Mouse (Mus musculus) 3134 (cell line): ENCODE data around the gene D330045A20Rik.
"Not testable (repeated sequence)": the region's sequence is repeated elsewhere in the genome, so short reads cannot be mapped to it uniquely, and the experiment has no call there.

Experiments
- DNase-seq: peaks from one replicate; pipeline ENCODE4 v3.0.0-alpha.2; 2011; ENCODE audit warnings: low spot score; ENCODE audit not compliant: insufficient read length; ENCODE audit errors: extremely low read depth

Gene D330045A20Rik

GRCm38 (mm10) chrX:139570054-139570453 lies 89.9 kb downstream of the D330045A20Rik start:
- DNase-seq: no peak

- DNase-seq: no peak
Measured at GRCm38 (mm10) chrX:139578649-139579278, 98.6 kb downstream of the D330045A20Rik start.

GRCm38 (mm10) chrX:139583616-139584015 lies 103.4 kb downstream of the D330045A20Rik start:
- DNase-seq: no peak

- not testable (repeated sequence) for DNase-seq
Measured at GRCm38 (mm10) chrX:139586676-139587075, 106.5 kb downstream of the D330045A20Rik start.

- DNase-seq: no peak
Measured at GRCm38 (mm10) chrX:139596404-139596803, 116.2 kb downstream of the D330045A20Rik start.
